In genomic region chr13:25085147-25085546, GRCm38 (mm10) we compare ENCODE assay signal across 21 mouse cellular contexts. TPM values are rescaled to one million over a fixed set of nuclear protein-coding genes. Genes with fewer than 3 reads are reported as not detected.
DNase-seq lines count a peak whose midpoint lies in the region; ATAC-seq and TF ChIP-seq lines count a peak whose summit lies in the region.
"Had no signal": no experiment of that assay in that cellular context is flagged by ENCODE, and none has a peak within 500 bp of the region (broad histone marks: within the 10 kb centered on the region; RNA-seq: fewer than 3 reads in every experiment).

No protein-coding gene starts in this region.

- POLR2A ChIA-PET in Patski (lab: Charles Lee) = interaction anchor here (1.1 to 6.5 kb wide), 2 partner anchors 28 to 30 kb away, joined by 4 to 42 read pairs; partner anchors contain the start of gene Dcdc2a

- ATAC-seq in Patski = no peak
- no peak for ATAC-seq in inflammation-experienced regulatory T-cells, adult 6 months
- ATAC-seq: activated CD4-positive, CD25-positive, alpha-beta regulatory T cell, adult 4 months; forebrain, embryonic 14.5 days; hindbrain, embryonic 16.5 days had no signal

- in situ Hi-C loops in Patski (cut with MboI; ENCODE audit: low pct_unique_long_range_greater_than_20kb) = no loop called here

- H3K27me3 ChIP-seq in Patski = no peaks in the 10 kb centered on the region
- H3K27me3 ChIP-seq: hindbrain, embryonic 12.5 days had no signal

- TF ChIP-seq CTCF in Patski (IDR thresholded peaks at IDR 0.05) = no peak

- CTCF ChIA-PET in Patski (lab: Charles Lee) = interaction anchor here (1.0 to 1.5 kb wide), 3 partner anchors 29 to 31 kb away, joined by 3 to 4 read pairs (median 4); partner anchors contain the start of gene Dcdc2a

- peak; percentile 4 for DNase-seq in adrenal gland, adult 8-10 months
- DNase-seq in adrenal gland, postnatal 4 days (ENCODE audit: low spot score in 2 of 2) = no peak
- peak; percentile 35 for DNase-seq in 416B (ENCODE audit: low read depth)
- DNase-seq in Patski (ENCODE audit: low read depth, low spot score) = peak; percentile 56
- DNase-seq in brain, adult 2 months (ENCODE audit: low read depth, low spot score) = peak; percentile 19
- no peak for DNase-seq in right cerebral cortex, postnatal 10 days (ENCODE audit: low spot score in 2 of 2)
- DNase-seq in kidney, postnatal 14 days = no peak
- DNase-seq: cerebellum, adult 2 months; cerebellum, postnatal 10 days; gastrocnemius, adult 2 months; gastrocnemius, postnatal 25 days; heart, postnatal 4 days; kidney, adult 11 months; kidney, adult 9 months had no signal

RNA-seq across cellular contexts. Expression of gene Dcdc2a, which starts 29.3 kb away (rescaled TPM):
- under 1 TPM in 2 of 4 experiments, not detected in 2; 0.26 to 0.73 TPM for total RNA-seq in adrenal gland, adult 8-10 months (2022)
- total RNA-seq in adrenal gland, postnatal 4 days (2021) = 10 to 100 TPM in 1 of 2 experiments, under 1 TPM in 1; 0.79 to 20.8 TPM
- polyA plus RNA-seq in Patski (2021) = 296 TPM
- not detected for polyA plus RNA-seq in inflammation-experienced regulatory T-cells, adult 6 months (2017; shearing (Covaris generic))
- total RNA-seq: gastrocnemius, postnatal 25 days; granulocyte monocyte progenitor cell, adult 5-6 weeks had no signal
- polyA plus RNA-seq: activated CD4-positive, CD25-positive, alpha-beta regulatory T cell, adult 4 months; G1E had no signal

Comparison
In these comparisons a context has a peak if more than half of its experiments do, and no peak if none do; other contexts are left out.
1. DNase-seq: peak in adrenal gland, adult 8-10 months (single experiment), 416B (single experiment), Patski (single experiment) and brain, adult 2 months (single experiment); none in adrenal gland, postnatal 4 days (0 of 2), right cerebral cortex, postnatal 10 days (0 of 2) and kidney, postnatal 14 days (single experiment).